Mouse (Mus musculus) bone marrow, adult 2 months (tissue): ENCODE measurements at regions not wholly inside any gene's neighbourhood (a gene's known extent, or its start where the extent isn't known, plus 50 kb on each side); places are given as distances from the start of the nearest gene placed in this dataset.

Experiments used
- H3K27ac ChIP-seq: fragments of 200-500 bp; 2 replicates; pipeline ENCODE4 v1.5.1; 2012; ENCODE audit warnings: low read depth, mild to moderate bottlenecking, control low read depth, inconsistent platforms, low read length; ENCODE audit not compliant: control insufficient read depth, poor library complexity, insufficient read depth
- H3K4me1 ChIP-seq: fragments of 200-500 bp; 2 replicates; pipeline ENCODE4 v1.6.1; 2011; ENCODE audit warnings: low read length; ENCODE audit not compliant: control insufficient read depth, insufficient read depth
- H3K4me3 ChIP-seq: fragments of 200-500 bp; replicated peaks from 2 replicates; pipeline ENCODE3; 2011; ENCODE audit warnings: mild to moderate bottlenecking, low read depth, low read length, control low read depth; ENCODE audit not compliant: control insufficient read depth
- CTCF ChIP-seq: fragments of 200-500 bp; IDR thresholded peaks from 2 replicates; pipeline ENCODE4 v1.5.1; 2011; ENCODE audit warnings: low read length, control low read depth; ENCODE audit not compliant: control insufficient read depth, insufficient read depth
- POLR2A ChIP-seq: fragments of 200-500 bp; IDR thresholded peaks from 2 replicates; pipeline ENCODE4 v1.6.1; 2011; ENCODE audit warnings: low read depth, mild to moderate bottlenecking, control low read depth, low read length, borderline replicate concordance; ENCODE audit not compliant: control insufficient read depth
- WGBS: fragments of 180-500 bp; shearing (Covaris S2); methylation state at CpG from one replicate; pipeline ENCODE4 v1.1.7; 2018; 5-methylcytosine and 5-hydroxymethylcytosine counted together

DNA sequence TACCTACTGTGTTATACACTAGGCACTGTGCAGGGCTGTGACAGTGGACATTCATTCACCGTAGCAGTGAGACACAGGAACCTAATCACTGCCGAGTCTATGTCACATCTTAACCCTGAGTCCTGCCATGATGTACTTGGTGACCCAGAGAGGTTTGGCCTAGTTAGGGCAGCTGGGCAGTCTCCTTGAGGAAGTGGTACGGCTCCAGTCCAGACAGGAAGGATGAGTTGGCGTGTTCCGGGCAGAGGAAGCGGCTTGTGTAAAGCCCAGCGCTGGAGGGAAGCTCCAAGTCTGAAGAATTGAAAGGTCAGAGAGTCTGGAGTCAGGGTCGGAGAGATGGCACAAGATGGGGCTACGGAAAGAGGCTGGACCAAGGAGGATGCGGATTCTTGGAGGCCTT is 99.4 kb upstream of the Smim15 start:
- Histone ChIP-seq H3K27ac (no peak overlapping the region), H3K4me3 (no peak overlapping the region), H3K4me1 (peaks cover 2% of the 10 kb centered on the region; the same call in 1 of the 2 replicates)
- TF ChIP-seq POLR2A: no peak
- TF ChIP-seq CTCF: no peak
- WGBS: 41% methylated on average over 10 of the region's 10 CpGs

DNA sequence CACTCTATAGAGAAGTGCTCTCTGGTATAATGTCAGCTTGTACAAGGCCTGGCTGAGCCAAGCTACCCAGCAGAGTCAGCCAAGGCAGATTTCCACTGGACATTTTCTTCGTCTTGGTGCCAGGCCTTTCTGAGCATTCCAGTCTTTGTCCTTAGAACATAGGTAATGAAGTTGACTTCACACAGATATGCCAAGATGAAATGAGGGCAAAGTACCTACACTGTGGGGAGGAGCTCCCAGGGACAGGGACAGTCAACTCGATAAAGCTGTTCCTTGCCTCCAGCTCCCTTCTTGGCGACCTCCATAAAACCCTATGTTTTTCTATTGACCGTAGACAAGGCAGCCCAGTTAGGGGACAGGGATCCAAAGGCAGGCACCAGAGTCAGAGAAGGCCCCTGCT is 101.3 kb upstream of the Smim15 start:
- Histone ChIP-seq H3K27ac (no peak overlapping the region), H3K4me3 (no peak overlapping the region), H3K4me1 (peaks cover 2% of the 10 kb centered on the region; the same call in 1 of the 2 replicates)
- TF ChIP-seq CTCF (no peak), POLR2A (no peak)
- 85% methylated on average over 4 of the region's 4 CpGs for WGBS

DNA sequence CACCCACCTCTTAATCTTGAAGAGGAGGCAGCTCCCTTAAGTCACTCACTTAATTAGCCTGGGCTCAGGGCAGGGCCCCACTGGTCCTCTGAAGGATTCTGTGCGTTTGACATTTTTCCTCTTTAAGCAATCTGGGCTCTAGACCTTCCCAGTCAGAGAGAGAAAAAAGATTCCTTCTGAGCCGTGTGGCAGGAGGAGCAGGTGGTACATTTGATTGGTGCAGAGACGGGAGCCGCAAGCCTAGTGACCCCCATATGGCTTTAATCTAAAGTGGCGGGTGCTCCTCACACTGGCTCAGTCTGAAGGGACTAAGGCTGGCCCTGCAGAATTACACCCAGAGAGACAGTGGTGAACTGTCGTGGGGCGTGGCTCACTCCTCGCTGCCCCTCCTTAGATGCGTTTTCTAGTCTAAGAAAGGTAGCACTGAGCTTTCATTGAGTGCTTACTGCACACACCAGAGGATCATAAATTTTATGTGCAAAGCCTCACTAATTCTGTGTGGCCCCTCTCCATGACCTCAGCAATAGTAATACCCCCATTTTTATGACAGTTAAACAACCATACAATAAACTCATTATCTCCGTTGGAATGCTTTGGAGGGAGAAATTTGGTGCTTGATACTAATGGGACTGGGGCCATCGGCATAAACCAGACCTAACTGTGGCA is 101.8 kb upstream of the Smim15 start:
- Histone ChIP-seq H3K27ac (no peak overlapping the region), H3K4me3 (no peak overlapping the region), H3K4me1 (peaks cover 2% of the 10 kb centered on the region; the same call in 1 of the 2 replicates)
- TF ChIP-seq POLR2A (no peak), CTCF (no peak)
- WGBS: 85% methylated on average over 11 of the region's 11 CpGs

DNA sequence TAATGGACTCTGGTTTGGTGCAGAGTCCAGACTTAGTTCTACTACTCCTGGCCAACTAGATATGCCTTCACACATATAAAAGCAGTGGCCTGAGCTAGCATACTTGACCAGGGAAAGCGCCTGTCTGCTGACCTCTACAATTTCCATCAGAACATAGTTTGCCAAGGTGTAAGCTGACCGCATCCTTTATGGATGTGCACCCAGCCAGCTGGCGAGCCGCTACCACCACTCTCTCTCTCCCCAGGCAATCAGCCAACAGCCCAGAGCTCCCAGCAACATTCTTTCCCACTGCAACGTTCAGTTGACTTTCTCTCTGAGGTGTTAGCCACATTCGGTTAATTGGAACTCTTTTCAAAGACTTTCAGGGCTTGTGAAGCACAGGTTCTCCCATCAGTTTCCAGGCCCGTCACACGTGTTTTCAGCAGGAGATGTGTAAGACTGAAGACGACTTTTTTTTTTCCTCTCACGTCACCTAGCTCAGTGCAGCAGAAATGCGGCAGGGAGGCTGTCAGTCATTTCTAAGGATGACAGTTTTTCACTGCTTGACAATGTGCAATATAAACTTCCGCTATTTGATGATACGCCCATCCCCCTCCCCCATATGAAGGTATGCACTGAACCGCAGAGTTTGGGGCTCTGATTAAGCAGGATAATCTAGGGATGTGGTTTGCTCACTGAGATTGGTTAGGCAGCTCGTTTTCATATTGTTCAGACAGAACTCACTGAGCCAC is 104.2 kb upstream of the Smim15 start:
- H3K4me3 ChIP-seq: no peak overlapping the region
- H3K4me1 ChIP-seq: no peaks in the 10 kb centered on the region; the same call in 1 of the 2 replicates
- TF ChIP-seq POLR2A (no peak), CTCF (no peak)
- WGBS: 68% methylated on average over 15 of the region's 15 CpGs
- no peak overlapping the region for H3K27ac ChIP-seq

DNA sequence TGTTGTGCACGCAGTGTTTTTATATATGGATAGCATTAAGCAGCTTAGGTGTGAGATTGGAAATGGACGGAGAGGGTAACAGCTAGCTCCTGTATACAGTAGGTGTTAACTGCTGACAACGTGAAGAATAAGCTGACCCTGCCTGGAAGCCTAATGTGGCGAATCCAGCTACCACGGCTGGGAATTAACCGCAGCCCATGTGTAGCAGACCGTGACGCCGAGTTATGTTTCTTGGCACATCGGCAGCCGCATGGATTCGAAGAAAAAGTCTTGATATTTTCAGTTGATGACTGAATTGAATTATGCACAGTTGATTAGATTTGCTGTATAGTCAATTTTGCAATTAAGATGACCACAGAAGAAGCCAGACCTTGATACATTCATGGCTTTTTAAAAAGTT is 108.6 kb upstream of the Smim15 start:
- Histone ChIP-seq H3K4me3 (no peak overlapping the region), H3K4me1 (no peaks in the 10 kb centered on the region), H3K27ac (no peak overlapping the region)
- TF ChIP-seq POLR2A: no peak
- no peak for TF ChIP-seq CTCF
- WGBS: 91% methylated on average over 12 of the region's 12 CpGs

DNA sequence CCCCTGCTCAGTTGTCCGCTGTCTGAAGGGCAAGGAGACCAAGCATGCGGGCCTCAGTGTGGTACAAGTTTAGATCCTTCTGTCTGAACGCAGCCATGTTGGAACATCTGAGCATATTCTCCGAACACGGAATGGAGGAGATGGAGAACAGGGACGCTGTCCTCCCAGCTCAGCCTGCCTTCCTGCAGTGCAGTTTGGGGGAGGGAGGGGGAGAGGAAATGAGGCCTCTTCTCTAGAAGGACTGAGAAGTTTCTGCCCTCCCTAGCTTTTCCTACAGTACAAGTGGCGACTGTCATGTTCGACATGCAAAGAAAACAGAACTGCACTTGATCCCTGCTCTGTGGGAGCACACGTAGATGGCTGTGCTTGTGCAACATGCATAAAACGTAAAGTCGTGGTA is 109.6 kb upstream of the Smim15 start:
- no peak for TF ChIP-seq CTCF
- no peak for TF ChIP-seq POLR2A
- Histone ChIP-seq H3K4me1 (no peaks in the 10 kb centered on the region), H3K27ac (no peak overlapping the region), H3K4me3 (no peak overlapping the region)
- WGBS: 39% methylated on average over 11 of the region's 11 CpGs

DNA sequence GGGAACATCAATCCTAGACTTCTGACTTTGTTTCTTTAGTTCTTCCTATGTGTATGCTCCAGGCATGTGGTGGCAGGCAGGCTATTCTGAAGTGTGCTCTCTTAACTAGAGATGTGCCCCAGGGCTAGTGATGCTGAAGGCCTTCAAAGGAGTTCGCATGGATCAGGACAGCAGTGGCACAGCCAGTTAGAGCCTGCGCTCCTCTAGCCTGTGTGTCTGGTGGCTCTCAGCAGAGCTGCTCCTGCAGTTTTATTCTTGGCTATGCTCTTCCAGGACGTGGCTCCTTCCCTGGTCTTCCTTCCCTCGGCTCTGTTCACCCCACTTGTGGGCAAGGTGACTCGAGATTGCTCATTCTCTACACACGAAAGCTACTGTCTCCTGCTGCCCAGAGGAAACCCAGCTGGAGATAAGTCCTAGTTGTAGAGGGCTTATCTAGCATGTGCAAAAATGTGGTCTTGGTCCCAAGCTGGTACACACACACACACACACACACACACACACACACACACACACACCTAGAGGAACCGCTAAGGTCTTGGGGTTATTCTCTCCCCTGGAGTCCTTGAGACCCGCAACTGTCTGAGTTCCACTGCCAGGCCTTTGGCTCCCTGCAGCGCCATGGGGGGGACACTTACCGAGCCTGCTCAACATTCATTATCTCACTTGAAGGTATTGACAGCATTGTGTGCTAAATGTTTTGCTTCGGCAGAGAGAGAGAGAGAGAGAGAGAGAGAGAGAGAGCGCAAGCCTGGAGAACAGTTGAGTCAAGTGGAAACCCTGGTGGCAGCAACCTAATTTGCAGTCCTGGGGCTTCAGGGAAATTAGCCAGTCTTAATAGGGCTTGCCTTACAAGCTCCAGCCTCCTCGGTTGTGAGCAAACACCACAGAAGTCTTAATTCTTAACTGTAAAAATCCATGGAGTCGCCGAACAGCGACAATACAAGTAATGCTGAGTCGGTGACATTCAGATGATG is 110.4 kb upstream of the Smim15 start:
- Histone ChIP-seq H3K27ac (no peak overlapping the region), H3K4me3 (no peak overlapping the region), H3K4me1 (no peaks in the 10 kb centered on the region)
- no peak for TF ChIP-seq CTCF
- no peak for TF ChIP-seq POLR2A
- WGBS: 56% methylated on average over 17 of the region's 17 CpGs
